Mouse (Mus musculus) thymus, adult 2 months (tissue): Measurements from ENCODE around the gene Gnb1. TPM values are rescaled to one million over a fixed set of nuclear protein-coding genes. Genes with fewer than 3 reads are reported as not detected.
A peak's percentile ranks its signal among the peaks of the same experiment; 100 is the strongest.

ENCODE experiments used
- DNase-seq: peaks from one replicate; pipeline ENCODE4 v3.0.0; 2021
- H3K27ac ChIP-seq: fragments of 200-500 bp; 2 replicates; pipeline ENCODE4 v1.5.1; 2012; ENCODE audit warnings: low read length, control low read depth; ENCODE audit not compliant: control insufficient read depth, insufficient read depth
- H3K27me3 ChIP-seq: fragments of 200-500 bp; 2 replicates; pipeline ENCODE4 v1.6.1; 2012; ENCODE audit warnings: mild to moderate bottlenecking, low read length, moderate library complexity, mixed read lengths; ENCODE audit not compliant: control insufficient read depth, insufficient read depth
- H3K36me3 ChIP-seq: fragments of 200-500 bp; 2 replicates; pipeline ENCODE4 v1.6.1; 2012; ENCODE audit warnings: mild to moderate bottlenecking, low read length, moderate library complexity; ENCODE audit not compliant: control insufficient read depth, insufficient read depth
- H3K4me1 ChIP-seq: fragments of 200-500 bp; replicated peaks from 2 replicates; pipeline ENCODE4 v1.6.1; 2012; ENCODE audit warnings: low read length; ENCODE audit not compliant: control insufficient read depth, insufficient read depth
- H3K4me3 ChIP-seq: fragments of 200-500 bp; 2 replicates; pipeline ENCODE4 v1.5.1; 2012; ENCODE audit warnings: mild to moderate bottlenecking, low read length, control low read depth, moderate library complexity; ENCODE audit not compliant: control insufficient read depth, insufficient read depth
- CTCF ChIP-seq: fragments of 200-500 bp; IDR thresholded peaks from 2 replicates; pipeline ENCODE4 v1.5.1; 2012; ENCODE audit warnings: mild to moderate bottlenecking, control low read depth, low read length, moderate library complexity, borderline replicate concordance; ENCODE audit not compliant: control insufficient read depth, poor library complexity, insufficient read depth; ENCODE audit errors: extremely low read depth
- POLR2A ChIP-seq: fragments of 200-500 bp; IDR thresholded peaks from 2 replicates; pipeline ENCODE4 v1.6.1; 2012; ENCODE audit warnings: mild to moderate bottlenecking, low read length, control low read depth, moderate library complexity; ENCODE audit not compliant: control insufficient read depth, poor library complexity, insufficient read depth; ENCODE audit errors: extremely low read depth
- WGBS: fragments of 180-500 bp; shearing (Covaris S2); methylation state at CpG from one replicate; pipeline ENCODE4 v1.1.7; 2018; 5-methylcytosine and 5-hydroxymethylcytosine counted together
- polyA plus RNA-seq: library from polyadenylated mRNA; depleted of rRNA; stranded (reverse); fragments of >200 nt; gene quantifications from 2 replicates; pipeline ENCODE4 v1.2.3, GENCODE M21; 2012

The Gnb1 gene
- polyA plus RNA-seq, 1 experiment = 850 TPM

- WGBS = 57% methylated on average over 17 of the region's 20 CpGs
- no peaks in the 10 kb centered on the region; the same call in 1 of the 2 replicates for H3K4me1 ChIP-seq
- no peak for DNase-seq
These were observed 107.4 kb downstream of the Gnb1 start for GRCm38 (mm10) chr4:155598536-155598935.

GRCm38 (mm10) chr4:155599901-155600825, 109.0 kb downstream of the Gnb1 start:
- H3K36me3 ChIP-seq = no peaks in the 10 kb centered on the region
- peak overlapping the region; percentile 41; the same call in 1 of the 2 replicates for H3K27ac ChIP-seq
- 38% methylated on average over 11 of the region's 11 CpGs for WGBS
- TF ChIP-seq POLR2A (no peak), CTCF (no peak)
- no peaks in the 10 kb centered on the region for H3K27me3 ChIP-seq
- H3K4me3 ChIP-seq = no peak overlapping the region
- peaks cover 6% of the 10 kb centered on the region for H3K4me1 ChIP-seq
- DNase-seq = no peak

More at GRCm38 (mm10) chr4:155598536-155598935, 107.4 kb downstream of the Gnb1 start:
- no peaks in the 10 kb centered on the region for H3K27me3 ChIP-seq
- H3K4me3 ChIP-seq = no peak overlapping the region
- H3K27ac ChIP-seq = no peak overlapping the region
- no peak for TF ChIP-seq CTCF
- TF ChIP-seq POLR2A = no peak
- no peaks in the 10 kb centered on the region for H3K36me3 ChIP-seq

GRCm38 (mm10) chr4:155601091-155601996, 110.2 kb downstream of the Gnb1 start, which contains the start of gene Slc35e2:
TSS of gene Slc35e2 (plus strand) at chr4:155601416.
- Histone ChIP-seq H3K27ac (peak within 1 kb of the TSS; percentile 86), H3K4me3 (peak within 1 kb of the TSS; percentile 72), H3K36me3 (no peaks in the 10 kb centered on the region), H3K27me3 (no peaks in the 10 kb centered on the region), H3K4me1 (peaks cover 6% of the 10 kb centered on the region)
- TF ChIP-seq CTCF (peak; percentile 35; the same call in 1 of the 2 replicates), POLR2A (peak; percentile 48)
- DNase-seq = peak; percentile 86
- WGBS = under 1% methylated on average over 65 of the region's 65 CpGs

GRCm38 (mm10) chr4:155601997-155602456, 110.9 kb downstream of the Gnb1 start:
- 1% methylated on average over 31 of the region's 31 CpGs for WGBS
- no peaks in the 10 kb centered on the region for H3K27me3 ChIP-seq
- no peak for DNase-seq

GRCm38 (mm10) chr4:155602753-155603152, 111.6 kb downstream of the Gnb1 start:
- Histone ChIP-seq H3K4me3 (no peak overlapping the region), H3K4me1 (peaks cover 6% of the 10 kb centered on the region), H3K27ac (no peak overlapping the region), H3K36me3 (no peaks in the 10 kb centered on the region), H3K27me3 (no peaks in the 10 kb centered on the region)
- no peak for DNase-seq
- WGBS = 97% methylated on average over 1 of the region's 1 CpGs
- no peak for TF ChIP-seq CTCF
- TF ChIP-seq POLR2A = no peak

More at GRCm38 (mm10) chr4:155601997-155602456, 110.9 kb downstream of the Gnb1 start:
- H3K27ac ChIP-seq = peak overlapping the region; percentile 68
- peak overlapping the region; percentile 72 for H3K4me3 ChIP-seq
- no peaks in the 10 kb centered on the region for H3K36me3 ChIP-seq
- TF ChIP-seq CTCF = no peak
- no peak; the same call in 1 of the 2 replicates for TF ChIP-seq POLR2A
- H3K4me1 ChIP-seq = peaks cover 6% of the 10 kb centered on the region

- H3K4me3 ChIP-seq = no peak overlapping the region
- H3K36me3 ChIP-seq = no peaks in the 10 kb centered on the region
- peak overlapping the region; percentile 91 for H3K27ac ChIP-seq
- WGBS = 35% methylated on average over 6 of the region's 6 CpGs
- peaks cover 6% of the 10 kb centered on the region for H3K4me1 ChIP-seq
- TF ChIP-seq POLR2A (no peak), CTCF (no peak)
- H3K27me3 ChIP-seq = no peaks in the 10 kb centered on the region
- no peak for DNase-seq
These were observed 112.6 kb downstream of the Gnb1 start for GRCm38 (mm10) chr4:155603801-155604200.
